In the genomic region with DNA sequence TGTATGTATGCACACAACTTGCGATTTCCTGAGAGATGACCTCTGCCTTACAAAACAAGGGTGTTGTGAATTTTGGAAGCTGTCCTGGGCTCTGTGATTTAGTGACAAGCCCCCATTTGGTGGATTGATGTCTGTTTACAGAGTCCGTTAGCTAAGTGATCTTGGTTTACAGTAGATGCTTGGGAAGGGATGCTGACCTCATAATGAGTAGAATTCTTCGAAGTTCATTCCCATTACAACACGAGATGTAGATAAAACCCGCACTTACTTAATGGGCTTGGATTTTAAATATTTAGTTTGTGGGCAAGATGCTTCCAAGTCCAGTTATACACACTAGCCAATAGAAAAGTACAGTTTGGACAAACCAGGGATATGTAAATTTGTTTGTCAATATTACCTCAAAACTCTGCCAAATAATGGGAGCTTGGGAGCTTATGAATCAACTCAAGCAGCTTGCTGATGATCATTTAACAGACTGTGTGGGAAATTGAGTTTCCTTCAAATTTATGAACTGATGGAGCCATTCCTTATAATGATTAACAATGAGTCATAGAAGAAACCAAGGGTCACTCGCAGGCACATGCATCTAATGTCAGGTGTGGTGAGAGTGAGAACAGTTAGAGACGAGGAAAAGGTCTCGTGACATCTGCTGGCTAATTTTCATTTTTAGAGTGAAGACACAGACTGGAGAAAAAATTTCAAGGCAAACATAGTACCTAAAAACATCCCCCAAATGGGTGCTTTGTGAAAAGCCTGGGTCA, we compare ENCODE assay signal across 16 mouse cellular contexts.
"Had no signal": no experiment of that assay in that cellular context is flagged by ENCODE, and none has a peak within 500 bp of the region (broad histone marks: within the 10 kb centered on the region; RNA-seq: fewer than 3 reads in every experiment).

No protein-coding gene starts in this region.

- ATAC-seq: hindbrain, embryonic 16.5 days; inflammation-experienced regulatory T-cells, adult 6 months had no signal

- H3K4me3 ChIP-seq: limb, embryonic 15.5 days; lung, embryonic 15.5 days; midbrain, embryonic 10.5 days; myocyte; neural tube, embryonic 15.5 days had no signal

- H3K36me3 ChIP-seq: limb, embryonic 15.5 days; lung, embryonic 15.5 days; midbrain, embryonic 10.5 days; neural tube, embryonic 15.5 days had no signal

- H3K4me2 ChIP-seq: limb, embryonic 15.5 days; lung, embryonic 15.5 days; neural tube, embryonic 15.5 days had no signal

- H3K9me3 ChIP-seq: limb, embryonic 15.5 days; lung, embryonic 15.5 days; midbrain, embryonic 10.5 days; neural tube, embryonic 15.5 days had no signal

- H3K27me3 ChIP-seq: lung, embryonic 15.5 days; neural tube, embryonic 15.5 days had no signal

- H3K4me1 ChIP-seq: limb, embryonic 15.5 days; midbrain, embryonic 10.5 days; neural tube, embryonic 15.5 days had no signal

- H3K9ac ChIP-seq: limb, embryonic 15.5 days; liver, embryonic 14.5 days; lung, embryonic 15.5 days; neural tube, embryonic 15.5 days had no signal

- H3K27ac ChIP-seq: limb, embryonic 15.5 days; liver, embryonic 14.5 days; lung, embryonic 15.5 days; midbrain, embryonic 10.5 days; neural tube, embryonic 15.5 days had no signal

- DNase-seq: layer of hippocampus, adult 9-11 months; layer of hippocampus, postnatal 36 days; lung, postnatal 4 days; midbrain, embryonic 14.5 days; right cerebral cortex, adult 18-20 months; right cerebral cortex, postnatal 25 days; thymus, adult 18-20 months; thymus, postnatal 14 days had no signal
